Mouse (Mus musculus) embryonic facial prominence, embryonic 13.5 days (tissue): ENCODE measurements at regions not wholly inside any gene's neighbourhood (a gene's known extent, or its start where the extent isn't known, plus 50 kb on each side); places are given as distances from the start of the nearest gene placed in this dataset.

Source experiments
- ATAC-seq: fragments of 200-750 bp; cut with Nextera tagmentation; 2 replicates; pipeline ENCODE4 v1.8.0; 2017; ENCODE audit warnings: low read depth; ENCODE audit not compliant: insufficient number of reproducible peaks, insufficient read depth, low FRiP score, low TSS enrichment
- H3K27ac ChIP-seq: fragments of 300-500 bp; sonication (generic); 2 replicates; pipeline ENCODE4 v1.5.1; 2015; ENCODE audit warnings: moderate library complexity, mild to moderate bottlenecking, inconsistent platforms
- H3K27me3 ChIP-seq: fragments of 300-500 bp; sonication (generic); 2 replicates; pipeline ENCODE4 v1.6.1; 2015; ENCODE audit warnings: mild to moderate bottlenecking, inconsistent platforms
- H3K36me3 ChIP-seq: fragments of 300-500 bp; sonication (generic); 2 replicates; pipeline ENCODE4 v1.6.1; 2015; ENCODE audit warnings: mild to moderate bottlenecking, inconsistent platforms
- H3K4me1 ChIP-seq: fragments of 300-500 bp; sonication (generic); 2 replicates; pipeline ENCODE4 v1.6.1; 2015; ENCODE audit warnings: inconsistent platforms
- H3K4me2 ChIP-seq: fragments of 300-500 bp; sonication (generic); 2 replicates; pipeline ENCODE4 v1.6.1; 2015; ENCODE audit warnings: moderate library complexity, mild to moderate bottlenecking, inconsistent platforms
- H3K4me3 ChIP-seq: fragments of 300-500 bp; sonication (generic); 2 replicates; pipeline ENCODE4 v1.5.1; 2015; ENCODE audit warnings: mild to moderate bottlenecking, inconsistent platforms
- H3K9ac ChIP-seq: fragments of 300-500 bp; sonication (generic); 2 replicates; pipeline ENCODE4 v1.6.1; 2015; ENCODE audit warnings: mild to moderate bottlenecking, inconsistent platforms
- H3K9me3 ChIP-seq: fragments of 300-500 bp; sonication (generic); 2 replicates; pipeline ENCODE4 v1.6.1; 2016; ENCODE audit warnings: inconsistent platforms
- WGBS: fragments of 180-500 bp; shearing (Covaris S2); methylation state at CpG from one replicate; pipeline ENCODE4 v1.1.7; 2015; ENCODE audit warnings: mixed read lengths; 5-methylcytosine and 5-hydroxymethylcytosine counted together

GRCm38 (mm10) chr12:8844748-8845147, 73.6 kb downstream of the Sdc1 start:
- Histone ChIP-seq H3K4me1 (peaks cover 43% of the 10 kb centered on the region), H3K27ac (no peak overlapping the region), H3K27me3 (no peaks in the 10 kb centered on the region), H3K9ac (no peak overlapping the region), H3K4me2 (no peak overlapping the region), H3K36me3 (no peaks in the 10 kb centered on the region), H3K4me3 (no peak overlapping the region), H3K9me3 (no peaks in the 10 kb centered on the region)
- no peak for ATAC-seq
- 83% methylated on average over 5 of the region's 5 CpGs for WGBS

- Histone ChIP-seq H3K9me3 (no peaks in the 10 kb centered on the region), H3K4me3 (no peak overlapping the region), H3K4me2 (no peak overlapping the region), H3K9ac (no peak overlapping the region), H3K27me3 (no peaks in the 10 kb centered on the region), H3K27ac (peak overlapping the region; percentile 96), H3K36me3 (no peaks in the 10 kb centered on the region), H3K4me1 (peaks cover 47% of the 10 kb centered on the region)
- ATAC-seq = no peak
- 89% methylated on average over 8 of the region's 8 CpGs for WGBS
Observed at GRCm38 (mm10) chr12:8845443-8845842, 74.3 kb downstream of the Sdc1 start.

- 15% methylated on average over 16 of the region's 16 CpGs for WGBS
- no peaks in the 10 kb centered on the region for H3K9me3 ChIP-seq
- H3K4me1 ChIP-seq = peaks cover 47% of the 10 kb centered on the region
- no peaks in the 10 kb centered on the region for H3K36me3 ChIP-seq
- H3K27ac ChIP-seq = peak overlapping the region; percentile 96
- no peaks in the 10 kb centered on the region for H3K27me3 ChIP-seq
- H3K4me2 ChIP-seq = peak overlapping the region; percentile 47
- peak overlapping the region; percentile 12; the same call in 1 of the 2 replicates for H3K4me3 ChIP-seq
- peak; percentile 73 for ATAC-seq
- peak overlapping the region; percentile 32 for H3K9ac ChIP-seq
Observed at GRCm38 (mm10) chr12:8846425-8847226, 74.8 kb upstream of the Laptm4a start.

- peak overlapping the region; percentile 47 for H3K4me2 ChIP-seq
- peak; percentile 63 for ATAC-seq
- 14% methylated on average over 10 of the region's 10 CpGs for WGBS
- peak overlapping the region; percentile 32; the same call in 1 of the 2 replicates for H3K9ac ChIP-seq
- H3K36me3 ChIP-seq = no peaks in the 10 kb centered on the region
- H3K4me1 ChIP-seq = peaks cover 47% of the 10 kb centered on the region
- H3K9me3 ChIP-seq = no peaks in the 10 kb centered on the region
- no peaks in the 10 kb centered on the region for H3K27me3 ChIP-seq
- peak overlapping the region; percentile 12; the same call in 1 of the 2 replicates for H3K4me3 ChIP-seq
- peak overlapping the region; percentile 96 for H3K27ac ChIP-seq
Observed at GRCm38 (mm10) chr12:8847227-8847857, 74.1 kb upstream of the Laptm4a start.

GRCm38 (mm10) chr12:8847858-8848383, 73.5 kb upstream of the Laptm4a start:
- H3K9ac ChIP-seq = no peak overlapping the region
- no peaks in the 10 kb centered on the region for H3K36me3 ChIP-seq
- no peaks in the 10 kb centered on the region for H3K27me3 ChIP-seq
- H3K4me2 ChIP-seq = peak overlapping the region; percentile 47
- WGBS = 59% methylated on average over 8 of the region's 8 CpGs
- H3K9me3 ChIP-seq = no peaks in the 10 kb centered on the region
- no peak overlapping the region for H3K4me3 ChIP-seq
- H3K27ac ChIP-seq = peak overlapping the region; percentile 96
- no peak for ATAC-seq
- H3K4me1 ChIP-seq = peaks cover 44% of the 10 kb centered on the region

- WGBS = 86% methylated on average over 4 of the region's 4 CpGs
Observed at GRCm38 (mm10) chr12:8853858-8854257, 67.6 kb upstream of the Laptm4a start.

GRCm38 (mm10) chr12:8854401-8854800, 67.1 kb upstream of the Laptm4a start:
- H3K9me3 ChIP-seq = no peaks in the 10 kb centered on the region
- H3K36me3 ChIP-seq = no peaks in the 10 kb centered on the region
- H3K27ac ChIP-seq = no peak overlapping the region
- H3K4me3 ChIP-seq = no peak overlapping the region
- H3K9ac ChIP-seq = no peak overlapping the region
- H3K4me2 ChIP-seq = no peak overlapping the region
- 84% methylated on average over 4 of the region's 4 CpGs for WGBS
- H3K27me3 ChIP-seq = no peaks in the 10 kb centered on the region
- peaks cover 38% of the 10 kb centered on the region for H3K4me1 ChIP-seq
- no peak for ATAC-seq

More at GRCm38 (mm10) chr12:8853858-8854257, 67.6 kb upstream of the Laptm4a start:
- ATAC-seq = no peak
- no peak overlapping the region for H3K4me3 ChIP-seq
- no peak overlapping the region for H3K4me2 ChIP-seq
- H3K9me3 ChIP-seq = no peaks in the 10 kb centered on the region
- H3K27me3 ChIP-seq = no peaks in the 10 kb centered on the region
- peaks cover 33% of the 10 kb centered on the region for H3K4me1 ChIP-seq
- no peak overlapping the region for H3K27ac ChIP-seq
- no peak overlapping the region for H3K9ac ChIP-seq
- no peaks in the 10 kb centered on the region for H3K36me3 ChIP-seq

GRCm38 (mm10) chr12:8855119-8855518, 66.3 kb upstream of the Laptm4a start:
- 72% methylated on average over 5 of the region's 5 CpGs for WGBS

GRCm38 (mm10) chr12:8856051-8856543, 65.4 kb upstream of the Laptm4a start:
- no peak for ATAC-seq
- no peak overlapping the region for H3K4me2 ChIP-seq
- H3K9me3 ChIP-seq = no peaks in the 10 kb centered on the region
- H3K36me3 ChIP-seq = no peaks in the 10 kb centered on the region
- H3K27ac ChIP-seq = peak overlapping the region; percentile 55; the same call in 1 of the 2 replicates
- 22% methylated on average over 1 of the region's 1 CpGs for WGBS
- no peak overlapping the region for H3K4me3 ChIP-seq
- H3K9ac ChIP-seq = no peak overlapping the region
- H3K27me3 ChIP-seq = no peaks in the 10 kb centered on the region
- peaks cover 42% of the 10 kb centered on the region for H3K4me1 ChIP-seq

More at GRCm38 (mm10) chr12:8855119-8855518, 66.3 kb upstream of the Laptm4a start:
- peaks cover 41% of the 10 kb centered on the region for H3K4me1 ChIP-seq
- no peaks in the 10 kb centered on the region for H3K36me3 ChIP-seq
- H3K9ac ChIP-seq = no peak overlapping the region
- no peak for ATAC-seq
- no peak overlapping the region for H3K4me3 ChIP-seq
- no peaks in the 10 kb centered on the region for H3K9me3 ChIP-seq
- H3K4me2 ChIP-seq = no peak overlapping the region
- no peaks in the 10 kb centered on the region for H3K27me3 ChIP-seq
- no peak overlapping the region for H3K27ac ChIP-seq

GRCm38 (mm10) chr12:8857308-8857707, 64.2 kb upstream of the Laptm4a start:
- Histone ChIP-seq H3K4me2 (no peak overlapping the region), H3K4me3 (no peak overlapping the region), H3K9me3 (no peaks in the 10 kb centered on the region), H3K27ac (no peak overlapping the region), H3K27me3 (no peaks in the 10 kb centered on the region), H3K4me1 (peaks cover 40% of the 10 kb centered on the region), H3K36me3 (no peaks in the 10 kb centered on the region), H3K9ac (no peak overlapping the region)
- ATAC-seq = no peak
- WGBS = 46% methylated on average over 8 of the region's 8 CpGs

- WGBS = 81% methylated on average over 7 of the region's 7 CpGs
- H3K9me3 ChIP-seq = no peaks in the 10 kb centered on the region
- peaks cover 47% of the 10 kb centered on the region for H3K4me1 ChIP-seq
- H3K36me3 ChIP-seq = no peaks in the 10 kb centered on the region
- H3K27me3 ChIP-seq = no peaks in the 10 kb centered on the region
- no peak for ATAC-seq
- no peak overlapping the region for H3K4me2 ChIP-seq
- no peak overlapping the region for H3K4me3 ChIP-seq
- H3K9ac ChIP-seq = no peak overlapping the region
- H3K27ac ChIP-seq = no peak overlapping the region
Observed at GRCm38 (mm10) chr12:8858748-8859147, 62.7 kb upstream of the Laptm4a start.
